Mouse (Mus musculus) megakaryocyte, embryonic 14.5 days (primary cell): ENCODE data around the gene Dek.

Experiments
- FLI1 ChIP-seq: IDR thresholded peaks from 2 replicates; pipeline ENCODE4 v1.6.1; 2012; ENCODE audit warnings: low read length, inconsistent platforms, mixed read lengths
- GATA1 ChIP-seq: IDR thresholded peaks from 3 replicates; pipeline ENCODE4 v1.6.1; 2012; ENCODE audit warnings: mixed read lengths, low read length, inconsistent platforms, borderline replicate concordance

DNA sequence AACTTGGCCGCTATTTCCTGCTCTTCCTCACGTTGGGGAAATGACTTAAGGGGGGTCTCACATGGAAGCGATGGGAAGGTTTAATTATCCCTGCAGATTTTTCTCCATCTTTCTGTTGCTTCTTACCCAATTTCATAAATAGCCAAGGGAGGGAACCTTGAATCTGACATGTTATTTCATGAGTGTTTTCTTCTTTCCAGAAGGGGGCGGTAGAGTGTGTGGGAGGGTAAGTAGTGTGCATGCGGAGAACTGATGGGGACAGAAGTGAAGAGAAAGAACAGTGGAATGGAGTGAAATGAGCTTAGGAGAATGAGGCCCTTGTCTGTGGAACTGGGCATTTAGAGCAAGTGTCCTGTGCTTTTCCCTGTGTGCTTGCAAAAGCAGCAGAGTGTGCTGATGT, 27.2 kb downstream of the Dek start:
- TF ChIP-seq GATA1 (no peak), FLI1 (no peak)
